Mouse (Mus musculus): ENCODE results near the gene Gtf2ird2. TPM values are rescaled to one million over a fixed set of nuclear protein-coding genes. Genes with fewer than 3 reads are reported as not detected.

Gtf2ird2 gene
- 2.5 TPM for polyA plus RNA-seq (2014; fragmentation: Illumina TruSeq; extraction: RNeasy Lipid Tissue Mini Kit (QIAGEN cat#74804); ENCODE audit: low read depth, low replicate concordance)

GRCm38 (mm10) chr5:134183880-134184808 is at the start of gene Gtf2ird2:
TSS of gene Gtf2ird2 (plus strand) at chr5:134184019.

GRCm38 (mm10) chr5:134176169-134176881 is 7.5 kb upstream of the Gtf2ird2 start, which contains the start of gene Rcc1l:
TSS of gene Rcc1l (minus strand) at chr5:134176774.

GRCm38 (mm10) chr5:134229391-134229790 is 45.6 kb downstream of the Gtf2ird2 start, which contains the start of gene Ncf1:
TSS of gene Ncf1 (minus strand) at chr5:134229625.

Other genes starting within 250 kb of the Gtf2ird2 start
- gene Castor2, start 84.3 kb upstream of the Gtf2ird2 start, polyA plus RNA-seq (2014; fragmentation: Illumina TruSeq; extraction: RNeasy Lipid Tissue Mini Kit (QIAGEN cat#74804); ENCODE audit: low read depth, low replicate concordance), result 4.3 TPM
- 1.7 TPM for gene Rcc1l, start 7.2 kb upstream of the Gtf2ird2 start, polyA plus RNA-seq (2014; fragmentation: Illumina TruSeq; extraction: RNeasy Lipid Tissue Mini Kit (QIAGEN cat#74804); ENCODE audit: low read depth, low replicate concordance)
- gene Ncf1, start 45.6 kb downstream of the Gtf2ird2 start, polyA plus RNA-seq (2014; fragmentation: Illumina TruSeq; extraction: RNeasy Lipid Tissue Mini Kit (QIAGEN cat#74804); ENCODE audit: low read depth, low replicate concordance), result 3.7 TPM
- 124 TPM for gene Gtf2i, start 130.7 kb downstream of the Gtf2ird2 start, polyA plus RNA-seq (2014; fragmentation: Illumina TruSeq; extraction: RNeasy Lipid Tissue Mini Kit (QIAGEN cat#74804); ENCODE audit: low read depth, low replicate concordance)

Data from adrenal gland, adult 10 weeks (tissue).